ENCODE assay signal across 25 mouse cellular contexts in genomic region chr6:122665866-122666265, GRCm38 (mm10). TPM values are rescaled to one million over a fixed set of nuclear protein-coding genes. Genes with fewer than 3 reads are reported as not detected.
DNase-seq lines count a peak whose midpoint lies in the region; ATAC-seq and TF ChIP-seq lines count a peak whose summit lies in the region.
"Had no signal": no experiment of that assay in that cellular context is flagged by ENCODE, and none has a peak within 500 bp of the region (broad histone marks: within the 10 kb centered on the region; RNA-seq: fewer than 3 reads in every experiment).

No protein-coding gene starts in this region.

- no peak overlapping the region for H3K27ac ChIP-seq in hindbrain, postnatal 0 days
- no peak overlapping the region for H3K27ac ChIP-seq in hindbrain, embryonic 13.5 days
- no peak overlapping the region for H3K27ac ChIP-seq in lung, embryonic 14.5 days (ENCODE audit: low read depth)
- H3K27ac ChIP-seq in liver, embryonic 12.5 days: no peak overlapping the region
- H3K27ac ChIP-seq: embryonic facial prominence, embryonic 13.5 days; forebrain, embryonic 15.5 days; limb, embryonic 13.5 days; liver, embryonic 14.5 days; stomach, embryonic 15.5 days had no signal

- H3K9ac ChIP-seq in hindbrain, postnatal 0 days (replicated peaks; ENCODE audit: low read length): no peak overlapping the region
- H3K9ac ChIP-seq in hindbrain, embryonic 13.5 days: no peak overlapping the region
- H3K9ac ChIP-seq in lung, embryonic 14.5 days: no peak overlapping the region
- H3K9ac ChIP-seq in liver, embryonic 12.5 days: no peak overlapping the region
- H3K9ac ChIP-seq: embryonic facial prominence, embryonic 13.5 days; forebrain, embryonic 15.5 days; limb, embryonic 13.5 days; liver, embryonic 14.5 days; stomach, embryonic 15.5 days had no signal

- peak; percentile 28 to 33 for DNase-seq in cerebellum, postnatal 14 days
- peak; percentile 39 for DNase-seq in hindbrain, postnatal 0 days (ENCODE audit: low spot score)
- peak; percentile 11 for DNase-seq in lung, embryonic 14.5 days
- no peak for DNase-seq in lung, postnatal 14 days
- DNase-seq in MN1 (ENCODE audit: low spot score): peak; percentile 76
- DNase-seq: B cell, adult 2 months; cerebellum, adult 9-10 months; gastrocnemius, postnatal 36 days; right cerebral cortex, postnatal 25 days; thymus, adult 18-20 months; thymus, postnatal 4 days had no signal

- H3K4me2 ChIP-seq in hindbrain, postnatal 0 days (ENCODE audit: low read depth, low read length): no peak overlapping the region
- no peak overlapping the region for H3K4me2 ChIP-seq in hindbrain, embryonic 13.5 days
- no peak overlapping the region for H3K4me2 ChIP-seq in lung, embryonic 14.5 days
- no peak overlapping the region for H3K4me2 ChIP-seq in liver, embryonic 12.5 days
- H3K4me2 ChIP-seq: embryonic facial prominence, embryonic 13.5 days; forebrain, embryonic 15.5 days; heart, embryonic 11.5 days; limb, embryonic 13.5 days; stomach, embryonic 15.5 days had no signal

- 59% methylated on average over 7 of the region's 7 CpGs for WGBS in hindbrain, postnatal 0 days
- 82% methylated on average over 7 of the region's 7 CpGs for WGBS in hindbrain, embryonic 13.5 days
- 43% methylated on average over 7 of the region's 7 CpGs for WGBS in lung, embryonic 14.5 days
- whole genome bisulfite sequencing in liver, embryonic 12.5 days (ENCODE audit: insufficient replicate concordance): 39% methylated on average over 7 of the region's 7 CpGs

- no peak for TF ChIP-seq CTCF in hindbrain, postnatal 0 days (IDR thresholded peaks at IDR 0.05; ENCODE audit: low read depth)
- TF ChIP-seq CTCF in lung, embryonic 14.5 days (IDR thresholded peaks at IDR 0.05; ENCODE audit: low read depth): no peak

- H3K9me3 ChIP-seq in hindbrain, postnatal 0 days (ENCODE audit: low read length): no peaks in the 10 kb centered on the region
- no peaks in the 10 kb centered on the region for H3K9me3 ChIP-seq in hindbrain, embryonic 13.5 days
- no peaks in the 10 kb centered on the region for H3K9me3 ChIP-seq in lung, embryonic 14.5 days (ENCODE audit: low read depth, low read length)
- H3K9me3 ChIP-seq in liver, embryonic 12.5 days (replicated peaks): no peaks in the 10 kb centered on the region
- H3K9me3 ChIP-seq: embryonic facial prominence, embryonic 13.5 days; forebrain, embryonic 15.5 days; limb, embryonic 13.5 days; stomach, embryonic 15.5 days had no signal

- H3K27me3 ChIP-seq in hindbrain, postnatal 0 days (ENCODE audit: insufficient read depth, low read length): no peaks in the 10 kb centered on the region
- H3K27me3 ChIP-seq in hindbrain, embryonic 13.5 days: peaks cover 30% of the 10 kb centered on the region
- H3K27me3 ChIP-seq in lung, embryonic 14.5 days (ENCODE audit: insufficient read depth, low read length): no peaks in the 10 kb centered on the region
- H3K27me3 ChIP-seq in liver, embryonic 12.5 days (replicated peaks): peaks cover 37% of the 10 kb centered on the region
- H3K27me3 ChIP-seq: forebrain, embryonic 15.5 days; stomach, embryonic 15.5 days had no signal

- ATAC-seq in cerebellum, adult (ENCODE audit: insufficient number of reproducible peaks, low FRiP score, low TSS enrichment): no peak
- ATAC-seq in hindbrain, postnatal 0 days: no peak
- no peak for ATAC-seq in hindbrain, embryonic 13.5 days (ENCODE audit: low FRiP score)
- no peak for ATAC-seq in lung, embryonic 14.5 days (ENCODE audit: insufficient read depth)
- no peak for ATAC-seq in liver, embryonic 12.5 days
- ATAC-seq: forebrain, embryonic 15.5 days; inflammation-experienced regulatory T-cells, adult 6 months; Patski had no signal

- no peak overlapping the region for H3K4me3 ChIP-seq in hindbrain, postnatal 0 days (ENCODE audit: low read length)
- H3K4me3 ChIP-seq in hindbrain, embryonic 13.5 days: no peak overlapping the region
- no peak overlapping the region for H3K4me3 ChIP-seq in lung, embryonic 14.5 days (ENCODE audit: low read depth, low read length)
- no peak overlapping the region for H3K4me3 ChIP-seq in liver, embryonic 12.5 days
- H3K4me3 ChIP-seq: embryonic facial prominence, embryonic 13.5 days; forebrain, embryonic 15.5 days; limb, embryonic 13.5 days; stomach, embryonic 15.5 days had no signal

- no peaks in the 10 kb centered on the region; the same call in 1 of the 2 replicates for H3K4me1 ChIP-seq in hindbrain, postnatal 0 days (ENCODE audit: insufficient read depth, low read length)
- peaks cover 14% of the 10 kb centered on the region for H3K4me1 ChIP-seq in hindbrain, embryonic 13.5 days (replicated peaks)
- no peaks in the 10 kb centered on the region for H3K4me1 ChIP-seq in lung, embryonic 14.5 days (ENCODE audit: insufficient read depth)
- H3K4me1 ChIP-seq in liver, embryonic 12.5 days: peaks cover 7% of the 10 kb centered on the region
- H3K4me1 ChIP-seq: embryonic facial prominence, embryonic 13.5 days; limb, embryonic 13.5 days had no signal

- no peaks in the 10 kb centered on the region for H3K36me3 ChIP-seq in hindbrain, postnatal 0 days (ENCODE audit: insufficient read depth, low read length)
- no peaks in the 10 kb centered on the region for H3K36me3 ChIP-seq in hindbrain, embryonic 13.5 days
- H3K36me3 ChIP-seq in lung, embryonic 14.5 days (ENCODE audit: insufficient read depth): no peaks in the 10 kb centered on the region
- no peaks in the 10 kb centered on the region for H3K36me3 ChIP-seq in liver, embryonic 12.5 days
- H3K36me3 ChIP-seq: embryonic facial prominence, embryonic 13.5 days; forebrain, embryonic 15.5 days; limb, embryonic 13.5 days; stomach, embryonic 15.5 days had no signal

RNA-seq across cellular contexts. Expression of gene Dppa3, which starts 39.7 kb away (rescaled TPM):
- total RNA-seq in hindbrain, postnatal 0 days (2014; rRNA removed): not detected in 2 replicates
- not detected in 2 replicates for polyA plus RNA-seq in hindbrain, postnatal 0 days (2015; fragmentation: Nextera tagmentation; extraction: Ambion mirVana)
- not detected in 2 replicates for polyA plus RNA-seq in hindbrain, embryonic 13.5 days (2015; fragmentation: Nextera tagmentation; extraction: Ambion mirVana)
- polyA plus RNA-seq in lung, embryonic 14.5 days (2014; fragmentation: Nextera tagmentation; extraction: Ambion mirVana): not detected in 2 replicates
- not detected in 2 replicates for polyA plus RNA-seq in liver, embryonic 12.5 days (2016; fragmentation: Nextera tagmentation; extraction: Ambion mirVana)
- total RNA-seq: gastrocnemius, postnatal 36 days; layer of hippocampus, postnatal 14 days; left cerebral cortex, postnatal 10 days had no signal
- polyA plus RNA-seq: embryonic facial prominence, embryonic 13.5 days; forebrain, embryonic 15.5 days; heart, embryonic 11.5 days; hindbrain, embryonic 11.5 days; inflammation-experienced regulatory T-cells, adult 6 months; limb, embryonic 13.5 days; liver, embryonic 14.5 days; Patski; stomach, embryonic 15.5 days had no signal

RNA-seq across cellular contexts. Expression of gene Nanog, which starts 41.4 kb away (rescaled TPM):
- not detected in 2 replicates for total RNA-seq in hindbrain, postnatal 0 days (2014; rRNA removed)
- 0.15 and 0.16 TPM in 2 replicates for polyA plus RNA-seq in hindbrain, postnatal 0 days (2015; fragmentation: Nextera tagmentation; extraction: Ambion mirVana)
- 0.21 and 0.22 TPM in 2 replicates for polyA plus RNA-seq in hindbrain, embryonic 13.5 days (2015; fragmentation: Nextera tagmentation; extraction: Ambion mirVana)
- 0.15 and 0.43 TPM in 2 replicates for polyA plus RNA-seq in lung, embryonic 14.5 days (2014; fragmentation: Nextera tagmentation; extraction: Ambion mirVana)
- 0.12 TPM in 1 of 2 replicates, not detected in the other for polyA plus RNA-seq in liver, embryonic 12.5 days (2016; fragmentation: Nextera tagmentation; extraction: Ambion mirVana)
- total RNA-seq: gastrocnemius, postnatal 36 days; layer of hippocampus, postnatal 14 days; left cerebral cortex, postnatal 10 days had no signal

RNA-seq across cellular contexts. Expression of gene Gdf3, which starts 56.0 kb away (rescaled TPM):
- total RNA-seq in hindbrain, postnatal 0 days (2014; rRNA removed): 1.1 and 1.6 TPM in 2 replicates
- polyA plus RNA-seq in hindbrain, postnatal 0 days (2015; fragmentation: Nextera tagmentation; extraction: Ambion mirVana): 0.19 and 0.29 TPM in 2 replicates
- 0.08 TPM in 1 of 2 replicates, not detected in the other for polyA plus RNA-seq in hindbrain, embryonic 13.5 days (2015; fragmentation: Nextera tagmentation; extraction: Ambion mirVana)
- polyA plus RNA-seq in lung, embryonic 14.5 days (2014; fragmentation: Nextera tagmentation; extraction: Ambion mirVana): not detected in 2 replicates
- polyA plus RNA-seq in liver, embryonic 12.5 days (2016; fragmentation: Nextera tagmentation; extraction: Ambion mirVana): 7.9 and 8.4 TPM in 2 replicates
- total RNA-seq: gastrocnemius, postnatal 36 days; layer of hippocampus, postnatal 14 days; left cerebral cortex, postnatal 10 days had no signal
- polyA plus RNA-seq: embryonic facial prominence, embryonic 13.5 days; forebrain, embryonic 15.5 days; inflammation-experienced regulatory T-cells, adult 6 months; Patski had no signal
